Mouse (Mus musculus) right cerebral cortex, postnatal 14 days (tissue): ENCODE measurements around the gene Ywhae.
"Not testable (repeated sequence)": the region's sequence is repeated elsewhere in the genome, so short reads cannot be mapped to it uniquely, and the experiment has no call there.

Experiments used
- DNase-seq: peaks from one replicate; pipeline ENCODE4 v3.0.0; 2022

The Ywhae gene

GRCm38 (mm10) chr11:75732434-75733226 lies at the start of gene Ywhae:
Ywhae (plus strand) TSS chr11:75732869.
- DNase-seq, result peak; percentile 91

DNA sequence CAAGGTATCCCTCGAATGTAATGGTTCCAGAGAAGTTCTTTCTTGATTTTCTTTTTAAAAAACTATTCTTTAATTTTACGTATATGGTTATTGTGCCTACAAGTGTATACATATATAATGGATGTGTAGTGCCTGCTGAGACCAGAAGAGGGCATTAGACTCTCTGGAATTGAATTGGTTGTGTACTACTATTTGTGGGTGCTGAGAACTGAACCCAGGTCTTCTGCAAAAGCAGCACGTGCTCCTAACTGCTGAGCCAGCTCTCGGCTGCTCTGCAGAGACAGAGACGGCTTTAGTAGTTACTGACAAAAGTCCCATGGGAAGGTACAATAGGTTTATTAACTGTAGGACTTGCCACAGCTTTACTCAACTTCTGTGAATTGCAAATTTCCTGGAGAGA lies 48.2 kb upstream of the Ywhae start:
- no peak for DNase-seq

DNA sequence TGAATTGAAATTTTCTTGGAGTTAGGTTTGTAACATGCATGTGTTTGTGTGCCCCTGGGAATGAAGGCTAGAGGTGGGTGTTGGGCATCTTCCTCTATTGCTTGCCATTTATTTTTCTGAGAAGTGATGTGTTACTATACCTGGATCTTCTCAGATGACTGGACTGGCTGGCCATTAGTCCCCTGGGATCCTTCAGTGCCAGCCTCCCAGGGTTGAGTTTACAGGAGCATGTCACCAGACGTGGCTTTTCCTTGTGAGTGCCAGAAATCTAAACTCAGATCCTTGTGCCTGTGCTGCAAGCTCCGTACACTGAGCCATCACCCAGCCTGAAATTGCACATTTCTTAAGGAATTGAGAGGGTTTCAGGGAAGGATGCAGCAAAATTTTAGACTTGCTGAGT lies 47.7 kb upstream of the Ywhae start:
- no peak for DNase-seq

DNA sequence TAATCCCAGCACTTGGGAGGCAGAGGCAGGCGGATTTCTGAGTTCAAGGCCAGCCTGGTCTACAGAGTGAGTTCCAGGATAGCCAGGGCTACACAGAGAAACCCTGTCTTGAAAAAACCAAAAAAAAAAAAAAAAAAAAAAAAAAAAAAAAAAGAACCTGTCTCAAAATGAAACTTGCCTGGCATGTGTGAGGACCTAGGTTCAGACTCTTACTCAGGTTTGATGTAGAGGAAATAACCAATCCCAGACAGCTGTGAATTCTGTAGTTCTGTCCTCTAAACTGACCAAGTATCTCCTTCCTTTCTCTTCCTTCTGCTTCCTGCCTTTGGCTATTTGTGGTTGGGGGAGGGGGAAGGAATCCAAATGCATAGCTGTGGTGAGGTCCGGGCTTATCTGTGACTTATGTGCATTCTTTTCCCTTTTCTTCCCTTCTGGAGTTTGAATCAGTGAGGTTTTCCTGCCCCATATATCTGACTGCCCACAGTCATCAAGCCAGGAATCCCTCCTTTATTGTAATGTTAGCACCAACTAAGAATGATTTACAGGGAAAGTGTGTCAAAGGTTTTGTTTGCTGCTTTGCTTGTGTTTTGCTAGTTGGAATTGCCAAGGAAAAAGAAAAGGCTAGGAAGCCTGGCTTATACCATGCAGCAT lies 45.2 kb upstream of the Ywhae start:
- DNase-seq, result no peak

GRCm38 (mm10) chr11:75688132-75688531 lies 44.5 kb upstream of the Ywhae start:
- DNase-seq, result no peak

DNA sequence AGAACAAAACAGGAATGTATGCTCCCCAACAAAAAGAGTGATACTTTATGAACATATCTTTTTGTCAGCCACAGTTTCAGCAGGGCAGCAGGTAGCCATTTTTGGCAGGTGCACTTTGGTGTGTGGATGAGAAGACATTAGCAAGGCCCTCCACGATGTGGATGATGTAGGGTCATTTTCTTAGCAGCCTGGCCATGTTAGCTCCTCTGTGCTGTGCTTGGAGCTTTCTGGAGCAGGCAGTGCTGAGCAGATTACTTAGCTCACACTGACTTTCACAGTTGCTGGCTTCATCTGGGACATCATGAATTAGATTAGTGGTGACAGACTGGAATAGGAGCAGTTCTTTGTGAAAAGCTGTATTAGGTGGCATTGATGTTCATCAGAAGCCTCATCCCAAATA lies 42.7 kb upstream of the Ywhae start:
- no peak for DNase-seq

DNA sequence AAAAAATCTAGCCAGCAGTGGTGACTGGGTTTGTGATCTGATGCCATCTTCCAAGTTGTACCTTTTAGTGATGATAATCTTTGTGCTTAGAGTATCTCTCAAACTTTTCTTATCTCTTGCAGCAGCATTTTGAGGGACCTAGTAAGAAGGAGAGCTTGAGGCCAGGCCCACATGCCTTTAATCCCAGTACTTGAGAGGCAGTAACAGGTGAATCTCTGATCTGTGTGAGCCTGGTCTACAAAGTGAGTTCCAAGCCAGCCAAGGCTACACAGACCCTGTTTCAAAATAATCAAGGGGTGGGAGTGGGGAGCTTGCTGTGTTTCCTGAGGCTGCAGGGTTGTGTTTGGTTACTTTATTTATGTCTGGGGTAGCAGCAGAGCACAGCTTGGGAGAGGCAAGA lies 41.6 kb upstream of the Ywhae start:
- no peak for DNase-seq

- DNase-seq, result no peak
Measured at GRCm38 (mm10) chr11:75693570-75693969, 39.1 kb upstream of the Ywhae start.

GRCm38 (mm10) chr11:75697464-75697863 lies 35.2 kb upstream of the Ywhae start:
- not testable (repeated sequence) for DNase-seq

GRCm38 (mm10) chr11:75700557-75700956 lies 32.1 kb upstream of the Ywhae start:
- no peak for DNase-seq

DNA sequence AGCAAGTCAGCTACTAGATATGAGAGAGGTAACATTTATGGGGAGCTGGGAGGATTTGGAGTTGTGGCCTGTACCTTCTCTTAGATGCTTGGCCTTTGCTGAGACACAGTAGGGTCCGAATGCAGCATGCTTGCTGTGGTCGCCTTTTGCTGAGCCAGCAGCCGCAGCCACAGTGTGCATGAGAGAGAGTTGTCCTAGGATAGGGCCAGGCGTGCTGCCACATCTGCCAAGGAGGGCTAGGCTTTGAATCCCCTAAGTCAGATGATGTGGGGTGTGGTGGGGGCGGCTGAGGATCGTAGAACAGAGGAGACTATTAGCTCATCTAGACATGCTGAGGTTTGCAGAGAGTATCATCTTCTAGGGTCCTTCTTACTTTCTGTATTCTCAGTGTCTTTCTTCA lies 29.9 kb upstream of the Ywhae start:
- no peak for DNase-seq

DNA sequence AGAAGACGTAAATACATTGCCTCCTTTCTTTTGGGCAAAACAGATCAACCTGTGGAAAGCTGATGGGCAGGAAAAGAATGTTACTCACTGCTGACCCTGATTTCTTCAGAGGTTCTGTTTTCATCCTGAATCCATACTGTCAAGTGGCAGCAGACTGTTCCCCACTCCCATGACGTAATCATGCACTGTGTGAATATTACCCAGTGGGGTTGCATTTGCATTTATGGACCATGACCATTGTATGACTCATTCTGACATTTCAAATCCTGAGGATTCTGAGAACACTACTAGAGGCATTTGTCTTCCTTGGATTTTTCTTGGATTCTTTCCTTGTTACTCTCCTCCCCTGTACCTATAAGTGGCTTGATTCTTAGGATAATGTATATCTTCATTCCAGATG lies 28.9 kb upstream of the Ywhae start:
- DNase-seq, result no peak

- DNase-seq, result no peak
Measured at GRCm38 (mm10) chr11:75713949-75714348, 18.7 kb upstream of the Ywhae start.

DNA sequence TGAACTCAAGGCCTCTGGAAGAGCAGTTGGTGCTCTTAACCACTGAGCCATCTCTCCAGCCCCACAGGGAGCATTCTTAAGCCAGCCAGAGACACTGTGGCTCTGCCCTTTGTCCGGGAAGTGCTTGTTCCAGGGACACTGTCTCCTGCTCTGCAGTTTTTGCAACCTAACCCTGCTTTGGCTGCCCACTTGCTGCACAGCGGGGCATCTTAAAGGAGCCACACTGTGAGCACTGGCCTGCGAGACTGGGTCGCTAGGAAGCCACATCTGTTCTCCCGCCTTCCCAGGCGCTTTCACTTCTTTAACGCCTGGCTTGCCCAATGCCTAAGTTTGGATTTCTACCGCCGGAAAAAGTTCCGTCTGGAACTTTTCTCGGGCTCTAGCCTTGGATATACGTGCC lies 17.1 kb upstream of the Ywhae start:
- no peak for DNase-seq

- no peak for DNase-seq
Measured at GRCm38 (mm10) chr11:75716661-75717325, 15.9 kb upstream of the Ywhae start.

DNA sequence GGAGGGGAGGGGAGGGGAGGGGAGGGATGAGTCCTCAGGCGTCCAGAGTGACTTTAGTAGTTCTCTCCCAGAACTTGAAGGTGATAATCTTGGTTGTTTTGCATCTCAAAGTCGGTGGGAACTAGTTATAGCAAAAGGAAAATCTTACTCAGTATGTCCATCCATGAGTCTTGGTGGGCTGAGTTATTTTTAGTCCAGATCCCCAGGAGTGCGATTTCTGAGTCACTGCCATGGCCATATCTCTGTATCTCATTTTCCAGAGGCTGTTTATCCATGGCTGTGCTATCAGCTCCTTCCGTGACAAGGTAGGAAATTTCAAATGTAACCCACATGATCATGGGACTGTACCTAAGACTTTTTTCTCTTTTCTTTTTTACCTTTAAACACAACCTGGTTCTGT lies 10.3 kb upstream of the Ywhae start:
- no peak for DNase-seq

GRCm38 (mm10) chr11:75727168-75727567 lies 5.5 kb upstream of the Ywhae start:
- no peak for DNase-seq

GRCm38 (mm10) chr11:75727659-75728058 lies 5.0 kb upstream of the Ywhae start:
- DNase-seq, result not testable (repeated sequence)

DNA sequence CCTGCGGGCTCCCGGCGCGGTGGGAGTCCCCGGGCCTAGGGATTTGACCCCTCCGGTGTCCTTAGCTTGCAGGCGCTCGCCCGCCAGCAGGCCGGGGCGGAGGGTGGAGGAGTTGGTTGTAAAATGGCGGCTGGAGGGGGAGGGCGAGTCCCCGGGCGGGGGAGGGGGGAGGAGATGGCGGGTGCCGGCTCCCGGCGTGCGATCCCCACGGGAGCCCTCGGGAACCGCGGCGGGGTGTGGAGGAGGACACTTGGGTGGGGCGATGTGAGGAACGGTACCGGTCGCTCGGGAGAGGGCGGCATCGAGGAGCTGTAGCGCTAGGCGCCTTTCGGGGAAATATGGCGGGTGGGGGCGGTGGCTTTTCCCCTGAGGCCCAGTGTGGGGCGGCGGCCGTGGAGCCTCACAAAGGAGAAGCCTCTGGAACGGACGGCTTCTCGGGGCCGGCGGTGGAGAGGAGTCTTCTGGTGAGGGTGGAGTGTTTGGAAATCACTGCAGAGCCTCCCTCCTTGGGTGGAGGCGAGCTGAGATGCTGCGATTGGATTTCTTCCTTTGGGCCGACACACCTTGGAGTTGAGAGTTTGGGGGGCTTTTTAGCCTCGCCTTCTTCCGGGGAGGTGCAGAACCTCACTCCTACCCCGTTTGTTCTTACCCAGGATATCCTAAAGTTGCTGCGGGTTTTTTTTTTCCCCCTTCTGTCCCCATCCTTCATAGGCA lies 715 bp downstream of the Ywhae start:
- peak; percentile 61 for DNase-seq

- DNase-seq, result no peak
Measured at GRCm38 (mm10) chr11:75735462-75736252, 3.0 kb downstream of the Ywhae start.

GRCm38 (mm10) chr11:75736978-75737377 lies 4.3 kb downstream of the Ywhae start:
- no peak for DNase-seq

DNA sequence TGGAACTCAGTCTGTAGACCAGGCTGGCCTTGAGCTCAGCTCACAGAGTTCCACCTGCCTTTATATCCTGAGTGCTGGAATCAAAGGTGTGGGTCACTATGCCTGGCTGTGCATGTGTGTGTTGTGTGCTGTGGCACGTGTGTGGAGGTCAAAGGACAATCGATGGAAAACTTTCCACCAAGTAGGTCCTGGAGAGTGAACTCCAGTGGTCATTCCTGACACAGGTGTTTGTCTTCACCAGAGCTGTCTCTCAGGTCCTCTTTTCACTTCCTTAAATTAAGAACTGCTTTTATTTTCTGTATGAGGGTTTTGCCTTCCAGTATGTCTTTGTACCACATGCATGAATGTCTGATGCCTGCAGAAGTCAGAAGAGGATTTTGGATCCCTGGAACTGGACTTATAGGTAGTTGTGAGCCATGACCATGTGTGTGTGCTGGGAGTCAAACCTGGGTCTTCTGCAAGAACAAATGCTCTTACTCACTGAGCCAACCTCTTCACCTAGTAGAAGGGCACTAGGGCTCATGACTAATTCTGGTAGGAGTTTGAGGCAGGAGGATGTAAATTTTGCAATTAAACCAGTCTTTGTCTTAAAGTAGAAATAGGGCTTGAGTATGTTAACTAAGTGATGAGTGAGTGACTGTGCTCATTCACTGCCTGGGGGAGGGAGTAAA lies 5.3 kb downstream of the Ywhae start:
- no peak for DNase-seq
